Mouse (Mus musculus) neural tube, embryonic 10.5 days (tissue): ENCODE data around the gene Ccdc69.
"Not testable (repeated sequence)": the region's sequence is repeated elsewhere in the genome, so short reads cannot be mapped to it uniquely, and the experiment has no call there.

ENCODE experiments used
- DNase-seq: peaks from one replicate; pipeline ENCODE4 v3.0.0-alpha.2; 2017; ENCODE audit warnings: low spot score; ENCODE audit errors: extremely low spot score

Gene Ccdc69

GRCm38 (mm10) chr11:55097463-55098188, 19.7 kb upstream of the Ccdc69 start, which contains the start of gene Gm2a:
Gm2a (plus strand) TSS chr11:55098115.
- peak; percentile 97 for DNase-seq

GRCm38 (mm10) chr11:55096731-55097462, 19.0 kb upstream of the Ccdc69 start:
- no peak for DNase-seq

- DNase-seq, result not testable (repeated sequence)
These were observed 18.4 kb upstream of the Ccdc69 start for GRCm38 (mm10) chr11:55096296-55096695.

GRCm38 (mm10) chr11:55093096-55093495, 15.2 kb upstream of the Ccdc69 start:
- DNase-seq, result no peak

GRCm38 (mm10) chr11:55089892-55090291, 12.0 kb upstream of the Ccdc69 start:
- DNase-seq, result no peak

GRCm38 (mm10) chr11:55087006-55087405, 9.1 kb upstream of the Ccdc69 start:
- DNase-seq, result peak; percentile 79

- no peak for DNase-seq
These were observed 7.5 kb upstream of the Ccdc69 start for GRCm38 (mm10) chr11:55085396-55085795.

- no peak for DNase-seq
These were observed 6.7 kb upstream of the Ccdc69 start for GRCm38 (mm10) chr11:55084629-55085028.

GRCm38 (mm10) chr11:55081206-55081605, 3.3 kb upstream of the Ccdc69 start:
- no peak for DNase-seq

- no peak for DNase-seq
These were observed 1.2 kb upstream of the Ccdc69 start for GRCm38 (mm10) chr11:55079180-55079579.

- no peak for DNase-seq
These were observed 571 bp upstream of the Ccdc69 start for GRCm38 (mm10) chr11:55078502-55078901.

- DNase-seq, result no peak
These were observed 1.7 kb downstream of the Ccdc69 start for GRCm38 (mm10) chr11:55076234-55076633.

- DNase-seq, result no peak
These were observed 2.3 kb downstream of the Ccdc69 start for GRCm38 (mm10) chr11:55075602-55076001.

GRCm38 (mm10) chr11:55073191-55073590, 4.7 kb downstream of the Ccdc69 start:
- no peak for DNase-seq

- no peak for DNase-seq
These were observed 5.5 kb downstream of the Ccdc69 start for GRCm38 (mm10) chr11:55072467-55072866.

- DNase-seq, result no peak
These were observed 6.6 kb downstream of the Ccdc69 start for GRCm38 (mm10) chr11:55071344-55071743.

- no peak for DNase-seq
These were observed 8.9 kb downstream of the Ccdc69 start for GRCm38 (mm10) chr11:55069023-55069422.

- no peak for DNase-seq
These were observed 11.0 kb downstream of the Ccdc69 start for GRCm38 (mm10) chr11:55066921-55067320.

- no peak for DNase-seq
These were observed 15.1 kb downstream of the Ccdc69 start for GRCm38 (mm10) chr11:55062856-55063255.

- no peak for DNase-seq
These were observed 17.1 kb downstream of the Ccdc69 start for GRCm38 (mm10) chr11:55060802-55061201.

GRCm38 (mm10) chr11:55057511-55057910, 20.4 kb downstream of the Ccdc69 start:
- no peak for DNase-seq

- no peak for DNase-seq
These were observed 27.0 kb downstream of the Ccdc69 start for GRCm38 (mm10) chr11:55050837-55051510.
